Mouse (Mus musculus) activated CD4-positive, CD25-positive, alpha-beta regulatory T cell (primary cell): ENCODE measurements around the gene Harbi1. TPM values are rescaled to one million over a fixed set of nuclear protein-coding genes. Genes with fewer than 3 reads are reported as not detected.

Experiments used
- polyA plus RNA-seq, 2 experiments: library from polyadenylated mRNA; unstranded; fragments of 100-300 nt; shearing (Covaris generic); gene quantifications; one replicate each; pipeline ENCODE4 v1.2.1; 2017

Harbi1 gene
- 10 to 100 TPM in 1 of 2 experiments, 1 to 10 TPM in 1; 9.0 to 12.2 TPM for polyA plus RNA-seq

GRCm38 (mm10) chr2:91710272-91711234 is at the start of gene Harbi1, which contains the start of gene Atg13:
Gene Harbi1, plus strand, starts transcription at chr2:91710852.
Gene Atg13, minus strand, starts transcription at chr2:91710576.

GRCm38 (mm10) chr2:91729971-91730821 is 19.5 kb downstream of the Harbi1 start, which contains the start of gene Ambra1:
Gene Ambra1, plus strand, starts transcription at chr2:91730134.

Other genes starting within 250 kb of the Harbi1 start
- gene Ckap5, start 184.1 kb upstream of the Harbi1 start, polyA plus RNA-seq, result 10 to 100 TPM; 34.8 to 51.2 TPM
- gene F2, start 74.4 kb upstream of the Harbi1 start, polyA plus RNA-seq, result under 1 TPM in 1 of 2 experiments, not detected in 1; 0.10 TPM
- gene Zfp408, start 61.1 kb upstream of the Harbi1 start, polyA plus RNA-seq, result 10 to 100 TPM; 18.8 to 26.8 TPM
- 100 to 1,000 TPM; 182 to 198 TPM for gene Arhgap1, start 61.0 kb upstream of the Harbi1 start, polyA plus RNA-seq
- gene Atg13, start 276 bp upstream of the Harbi1 start, polyA plus RNA-seq, result 10 to 100 TPM; 40.4 to 44.9 TPM
- 10 to 100 TPM; 27.5 to 38.3 TPM for gene Ambra1, start 19.3 kb downstream of the Harbi1 start, polyA plus RNA-seq
- 1 to 10 TPM in 1 of 2 experiments, not detected in 1; 2.1 TPM for gene Chrm4, start 216.4 kb downstream of the Harbi1 start, polyA plus RNA-seq
- gene Mdk, start 221.4 kb downstream of the Harbi1 start, polyA plus RNA-seq, result 1 to 10 TPM; 1.2 to 1.7 TPM
- gene Gm9821, start 234.9 kb downstream of the Harbi1 start, polyA plus RNA-seq, result under 1 TPM; 0.25 to 0.48 TPM